Mouse (Mus musculus) liver, embryonic 15.5 days (tissue): ENCODE measurements around the gene Hc. TPM values are rescaled to one million over a fixed set of nuclear protein-coding genes. Genes with fewer than 3 reads are reported as not detected.

ENCODE experiments used
- ATAC-seq: fragments of 200-750 bp; cut with Nextera tagmentation; 2 replicates; pipeline ENCODE4 v1.8.0; 2017; ENCODE audit warnings: moderate number of reproducible peaks, mild to moderate bottlenecking, moderate library complexity; ENCODE audit not compliant: insufficient read depth
- H3K27ac ChIP-seq: fragments of 300-500 bp; sonication (generic); replicated peaks from 2 replicates; pipeline ENCODE4 v1.5.1; 2015; ENCODE audit warnings: mild to moderate bottlenecking, inconsistent platforms
- H3K27me3 ChIP-seq: fragments of 300-500 bp; sonication (generic); 2 replicates; pipeline ENCODE4 v1.6.1; 2015; ENCODE audit warnings: mild to moderate bottlenecking, inconsistent platforms
- H3K36me3 ChIP-seq: fragments of 300-500 bp; sonication (generic); replicated peaks from 2 replicates; pipeline ENCODE4 v1.6.1; 2015; ENCODE audit warnings: moderate library complexity, mild to moderate bottlenecking, inconsistent platforms
- H3K4me1 ChIP-seq: fragments of 300-500 bp; sonication (generic); replicated peaks from 2 replicates; pipeline ENCODE4 v1.6.1; 2015; ENCODE audit warnings: inconsistent platforms
- H3K4me2 ChIP-seq: fragments of 300-500 bp; sonication (generic); 2 replicates; pipeline ENCODE4 v1.6.1; 2015; ENCODE audit warnings: moderate library complexity, mild to moderate bottlenecking, inconsistent platforms
- H3K4me3 ChIP-seq: fragments of 300-500 bp; sonication (generic); replicated peaks from 2 replicates; pipeline ENCODE4 v1.5.1; 2015; ENCODE audit warnings: mild to moderate bottlenecking, inconsistent platforms
- H3K9ac ChIP-seq: fragments of 300-500 bp; sonication (generic); 2 replicates; pipeline ENCODE4 v1.6.1; 2015; ENCODE audit warnings: moderate library complexity, mild to moderate bottlenecking, inconsistent platforms
- H3K9me3 ChIP-seq: fragments of 300-500 bp; sonication (generic); replicated peaks from 2 replicates; pipeline ENCODE4 v1.6.1; 2016; ENCODE audit warnings: inconsistent platforms
- WGBS: fragments of 180-500 bp; shearing (Covaris S2); methylation state at CpG from one replicate; pipeline ENCODE4 v1.1.7; 2015; ENCODE audit warnings: mixed read lengths; ENCODE audit not compliant: insufficient replicate concordance; 5-methylcytosine and 5-hydroxymethylcytosine counted together
- polyA plus RNA-seq: library from polyadenylated mRNA; unstranded; fragments of >200 nt; fragmentation: Nextera tagmentation; extraction: Ambion mirVana; gene quantifications from 2 replicates; pipeline ENCODE4 v1.2.1, GENCODE M21; 2015

Hc gene
- polyA plus RNA-seq, 1 experiment from 2014 or later, result 43.9 TPM

GRCm38 (mm10) chr2:34938269-34939208, 122.7 kb downstream of the Hc start:
- Histone ChIP-seq H3K27ac (no peak overlapping the region; the same call in 1 of the 2 replicates), H3K27me3 (0 out of 2 replicates have a peak, but pooled peaks cover 16% of the 10 kb centered on the region), H3K4me2 (no peak overlapping the region; the same call in 1 of the 2 replicates), H3K9me3 (no peaks in the 10 kb centered on the region), H3K36me3 (no peaks in the 10 kb centered on the region), H3K9ac (no peak overlapping the region), H3K4me3 (no peak overlapping the region), H3K4me1 (peaks cover 3% of the 10 kb centered on the region; the same call in 1 of the 2 replicates)
- ATAC-seq, result no peak
- 14% methylated on average over 8 of the region's 8 CpGs for WGBS

- Histone ChIP-seq H3K27me3 (0 out of 2 replicates have a peak, but pooled peaks cover 16% of the 10 kb centered on the region), H3K4me3 (no peak overlapping the region), H3K9me3 (no peaks in the 10 kb centered on the region), H3K9ac (no peak overlapping the region), H3K4me1 (peaks cover 3% of the 10 kb centered on the region; the same call in 1 of the 2 replicates), H3K27ac (no peak overlapping the region), H3K4me2 (no peak overlapping the region), H3K36me3 (no peaks in the 10 kb centered on the region)
- no peak for ATAC-seq
- 29% methylated on average over 5 of the region's 5 CpGs for WGBS
Observed at GRCm38 (mm10) chr2:34937460-34937859, 123.8 kb downstream of the Hc start.

Other genes starting within 250 kb of the Hc start
- 57.5 and 60.5 TPM in 2 replicates for gene Fbxw2, start 235.1 kb downstream of the Hc start, polyA plus RNA-seq
- not detected in 2 replicates for gene Gm34653, start 228.4 kb downstream of the Hc start, polyA plus RNA-seq
- gene Cutal, start 187.0 kb downstream of the Hc start, polyA plus RNA-seq, result 8.2 and 8.4 TPM in 2 replicates
- 67.5 and 71.5 TPM in 2 replicates for gene Psmd5, start 186.5 kb downstream of the Hc start, polyA plus RNA-seq
- gene Phf19, start 147.4 kb downstream of the Hc start, polyA plus RNA-seq, result 1.5 and 1.8 TPM in 2 replicates
- 0.29 and 0.61 TPM in 2 replicates for gene Traf1, start 99.7 kb downstream of the Hc start, polyA plus RNA-seq
- 35.9 and 43.1 TPM in 2 replicates for gene AI182371, start 40.1 kb upstream of the Hc start, polyA plus RNA-seq
- 8.5 and 8.6 TPM in 2 replicates for gene Cntrl, start 48.1 kb upstream of the Hc start, polyA plus RNA-seq
- gene Rab14, start 139.7 kb upstream of the Hc start, polyA plus RNA-seq, result 104 and 111 TPM in 2 replicates
- 134 and 144 TPM in 2 replicates for gene Gsn, start 194.9 kb upstream of the Hc start, polyA plus RNA-seq